Mouse (Mus musculus) cerebellum, postnatal 14 days (tissue): Measurements from ENCODE around the gene AW209491.

Experiments
- DNase-seq, 2 experiments: peaks; one replicate each; pipeline ENCODE4 v3.0.0; 2021; ENCODE audit warnings: mixed read lengths in 2 of 2

AW209491 gene

DNA sequence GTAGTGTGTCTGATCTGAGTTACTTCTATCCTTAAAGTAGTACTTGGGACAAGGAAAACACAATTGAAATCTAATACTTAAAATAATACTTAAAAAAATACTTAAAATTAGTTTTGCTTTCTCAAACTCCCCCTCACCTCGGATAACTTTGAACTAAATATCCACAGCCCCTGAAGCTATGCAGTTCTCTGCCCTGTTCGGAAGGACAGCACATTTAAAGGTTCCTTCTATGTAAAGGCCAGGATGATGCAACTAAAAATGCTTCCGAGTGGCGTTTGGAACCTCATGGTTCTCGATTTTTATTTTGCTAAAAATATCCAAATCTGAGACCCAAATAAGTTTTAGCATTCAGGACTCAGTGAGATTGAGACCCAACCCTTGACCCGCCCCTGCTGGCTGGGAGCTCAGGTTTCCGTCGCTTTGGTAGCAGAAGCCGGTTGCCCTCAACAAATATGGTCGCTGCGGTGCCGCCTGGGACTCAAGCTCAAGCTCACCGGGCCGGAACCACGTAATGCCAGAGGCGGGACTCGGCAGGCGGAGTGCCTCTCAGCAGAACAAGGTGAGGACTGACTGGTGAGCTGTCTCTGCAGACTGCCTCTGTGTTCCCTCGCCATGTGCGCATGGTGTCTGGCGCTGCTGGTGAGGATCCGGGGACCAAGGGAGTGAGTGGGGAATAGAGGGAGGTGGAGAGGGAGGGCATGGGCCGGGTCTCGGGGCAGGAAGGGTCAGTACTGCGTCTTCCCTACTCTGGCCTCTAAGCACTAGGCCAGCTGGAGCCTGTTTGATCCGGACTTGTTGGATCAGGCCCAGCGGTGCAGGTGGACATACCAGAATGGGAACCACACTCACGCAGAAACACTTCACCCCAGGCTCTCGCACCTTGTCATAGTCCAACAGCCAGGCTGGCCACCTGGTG, at the start of gene AW209491:
Gene AW209491 (plus strand): TSS at position 429 of the 916 bp plus-strand sequence.
- DNase-seq, result peak; percentile 96 to 97

DNA sequence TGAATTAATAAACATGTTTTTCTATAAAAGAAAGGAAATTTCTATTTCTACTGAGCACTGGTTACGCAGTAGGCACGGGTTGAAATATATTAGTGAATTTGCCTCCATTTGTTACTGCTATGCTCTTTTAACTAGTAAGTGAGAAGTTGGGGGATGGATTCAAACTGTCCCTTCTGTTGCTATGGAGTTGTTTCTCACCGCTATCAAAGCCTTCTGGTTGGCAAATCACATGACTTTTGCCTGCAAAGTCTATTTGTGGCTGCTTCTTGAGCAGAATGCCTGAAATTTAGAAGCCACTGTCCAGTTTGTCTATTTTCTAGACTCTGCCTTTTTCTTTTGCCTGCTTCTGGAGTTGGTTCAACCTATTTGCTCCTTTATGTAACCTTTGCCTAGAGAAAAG, 49.6 kb upstream of the AW209491 start:
- DNase-seq, result no peak

GRCm38 (mm10) chr13:14602744-14603143, 27.2 kb upstream of the AW209491 start:
- DNase-seq, result no peak

DNA sequence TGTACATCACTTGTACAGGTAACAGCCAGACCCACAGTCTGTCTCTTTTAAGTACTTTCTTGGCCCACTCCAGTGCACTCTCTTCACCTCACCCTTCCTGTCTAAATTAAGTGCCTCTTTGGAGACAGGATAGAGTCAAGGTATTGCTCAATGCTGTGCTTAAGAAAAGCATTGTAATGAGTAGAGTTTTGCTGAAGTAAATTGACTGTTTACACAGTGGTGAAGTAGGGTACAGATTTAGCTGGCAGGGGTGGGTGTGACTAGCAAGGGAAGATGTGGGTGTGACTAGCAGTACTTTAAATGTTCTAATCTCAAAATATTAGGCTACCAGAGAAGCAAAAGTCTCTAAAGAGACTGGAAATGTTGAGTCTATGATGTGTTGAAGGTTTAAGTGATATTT, 22.3 kb upstream of the AW209491 start:
- DNase-seq, result no peak

DNA sequence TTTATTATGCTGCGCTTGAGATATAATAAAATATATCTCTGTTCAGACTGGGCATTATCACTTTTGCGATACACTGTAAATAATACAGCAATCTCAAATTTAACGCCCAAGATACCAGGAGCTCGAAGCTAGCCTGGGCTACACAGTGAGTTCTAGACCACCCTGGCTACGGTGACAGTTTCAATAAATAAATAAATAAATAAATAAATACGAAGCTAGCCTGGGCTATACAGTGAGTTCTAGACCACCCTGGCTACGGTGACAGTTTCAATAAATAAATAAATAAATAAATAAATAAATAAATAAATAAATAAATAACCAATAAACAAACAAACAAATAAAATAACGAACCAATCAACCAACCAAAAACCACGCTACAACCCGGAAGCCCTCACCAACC, 17.5 kb upstream of the AW209491 start:
- DNase-seq, result no peak

GRCm38 (mm10) chr13:14612926-14613529, 16.9 kb upstream of the AW209491 start, which contains the start of the genes Mrpl32 and Psma2:
Gene Mrpl32, minus strand, starts transcription at chr13:14613165.
Gene Psma2, plus strand, starts transcription at chr13:14613240.
- peak; percentile 96 to 97 for DNase-seq

- DNase-seq, result no peak
These were observed 16.4 kb upstream of the AW209491 start for GRCm38 (mm10) chr13:14613553-14613952.

DNA sequence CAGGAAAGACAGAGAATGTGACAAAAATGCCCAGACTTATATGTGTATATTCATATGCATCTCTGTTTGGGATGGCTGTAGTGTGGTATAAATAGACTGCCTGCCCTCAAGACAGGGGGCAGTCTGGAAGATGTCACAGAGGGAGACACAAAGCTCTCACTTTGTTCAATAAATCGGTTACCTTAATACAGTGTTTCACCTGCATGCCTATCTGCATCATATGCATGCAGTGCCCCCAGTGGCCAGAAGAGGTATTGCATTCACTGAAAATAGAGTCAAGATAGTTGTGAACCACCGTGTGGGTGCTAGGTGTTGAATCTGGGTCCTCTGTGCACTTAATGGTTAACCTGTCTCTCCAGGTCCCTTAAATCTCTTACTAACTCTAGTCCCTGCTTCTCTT, 11.2 kb upstream of the AW209491 start:
- DNase-seq, result peak; percentile 88 to 90

GRCm38 (mm10) chr13:14639998-14640397, 10.0 kb downstream of the AW209491 start:
- DNase-seq, result no peak

DNA sequence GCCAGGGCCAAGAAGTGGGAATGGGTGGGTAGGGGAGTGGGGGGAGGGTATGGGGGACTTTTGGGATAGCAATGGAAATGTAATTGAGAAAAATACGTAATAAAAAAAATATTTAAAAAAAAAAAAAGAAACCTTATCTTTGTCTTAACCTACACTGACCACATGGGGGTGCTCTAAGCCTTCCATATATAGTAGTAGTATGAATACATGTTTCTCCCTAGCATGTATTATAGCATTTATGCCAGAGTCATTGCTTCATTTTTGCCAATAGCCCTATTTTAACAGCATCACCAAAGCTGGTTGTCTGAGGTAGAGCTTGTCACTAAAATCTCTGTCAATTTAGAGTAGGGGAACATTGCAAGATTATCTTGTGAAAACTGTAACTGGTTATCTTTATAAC, 19.3 kb downstream of the AW209491 start:
- DNase-seq, result peak; percentile 55 to 69

DNA sequence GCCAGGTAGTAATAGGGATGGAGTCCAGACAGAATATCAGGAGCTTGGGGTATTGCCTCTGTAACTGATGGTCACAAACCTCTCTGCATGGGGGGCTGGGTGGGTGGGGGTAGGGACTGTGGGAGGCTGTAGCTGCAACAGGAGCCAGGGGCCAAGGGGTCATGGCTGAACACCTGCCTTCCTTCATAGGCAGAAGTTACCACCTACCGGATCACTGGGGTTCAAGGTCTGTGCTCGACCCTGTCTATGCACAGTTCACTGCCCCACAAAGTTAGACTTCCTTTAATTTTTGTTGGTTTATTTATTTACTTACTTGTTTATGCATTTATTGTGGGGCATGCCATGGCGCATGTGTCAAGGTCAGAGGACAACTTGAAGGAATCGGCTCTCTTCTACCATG, 37.2 kb downstream of the AW209491 start:
- no peak for DNase-seq

GRCm38 (mm10) chr13:14670342-14670741, 40.4 kb downstream of the AW209491 start:
- DNase-seq, result peak; percentile 37 to 48
